Mouse (Mus musculus) embryonic fibroblast, embryonic 13.5 days (primary cell): ENCODE results near the gene Cwh43. TPM values are rescaled to one million over a fixed set of nuclear protein-coding genes. Genes with fewer than 3 reads are reported as not detected.

Experiments
- H3K27ac ChIP-seq: 2 replicates; pipeline ENCODE4 v1.5.1; 2012; ENCODE audit warnings: low read length, control low read depth, inconsistent platforms; ENCODE audit not compliant: insufficient read depth
- H3K4me1 ChIP-seq: 2 replicates; pipeline ENCODE4 v1.6.1; 2011; ENCODE audit warnings: low read length; ENCODE audit not compliant: control insufficient read depth, insufficient read depth
- H3K4me3 ChIP-seq: 2 replicates; pipeline ENCODE4 v1.5.1; 2011; ENCODE audit warnings: mild to moderate bottlenecking, control low read depth, low read length; ENCODE audit not compliant: insufficient read depth
- CTCF ChIP-seq: IDR thresholded peaks from 2 replicates; pipeline ENCODE4 v1.5.1; 2011; ENCODE audit warnings: mild to moderate bottlenecking, control low read depth, low read length, moderate library complexity, borderline replicate concordance; ENCODE audit not compliant: insufficient read depth
- POLR2A ChIP-seq: IDR thresholded peaks from 2 replicates; pipeline ENCODE4 v1.6.1; 2011; ENCODE audit warnings: low read depth, mild to moderate bottlenecking, control low read depth, low read length, moderate library complexity
- polyA plus RNA-seq: library from polyadenylated mRNA; stranded (reverse); fragments of >200 nt; gene quantifications from 2 replicates; pipeline ENCODE4 v1.2.4, GENCODE M21; 2011; ENCODE audit warnings: low read depth; ENCODE audit not compliant: missing spikeins, insufficient read length

The Cwh43 gene
- polyA plus RNA-seq, 1 experiment = not detected

GRCm38 (mm10) chr5:73393041-73393440, 12.8 kb upstream of the Cwh43 start:
- H3K4me3 ChIP-seq = no peak overlapping the region
- TF ChIP-seq CTCF = no peak
- no peak for TF ChIP-seq POLR2A
- H3K4me1 ChIP-seq = no peaks in the 10 kb centered on the region
- no peak overlapping the region for H3K27ac ChIP-seq

- Histone ChIP-seq H3K4me1 (no peaks in the 10 kb centered on the region), H3K27ac (no peak overlapping the region), H3K4me3 (no peak overlapping the region)
- TF ChIP-seq POLR2A (no peak), CTCF (no peak)
Measured at GRCm38 (mm10) chr5:73399768-73400526, 5.9 kb upstream of the Cwh43 start.

DNA sequence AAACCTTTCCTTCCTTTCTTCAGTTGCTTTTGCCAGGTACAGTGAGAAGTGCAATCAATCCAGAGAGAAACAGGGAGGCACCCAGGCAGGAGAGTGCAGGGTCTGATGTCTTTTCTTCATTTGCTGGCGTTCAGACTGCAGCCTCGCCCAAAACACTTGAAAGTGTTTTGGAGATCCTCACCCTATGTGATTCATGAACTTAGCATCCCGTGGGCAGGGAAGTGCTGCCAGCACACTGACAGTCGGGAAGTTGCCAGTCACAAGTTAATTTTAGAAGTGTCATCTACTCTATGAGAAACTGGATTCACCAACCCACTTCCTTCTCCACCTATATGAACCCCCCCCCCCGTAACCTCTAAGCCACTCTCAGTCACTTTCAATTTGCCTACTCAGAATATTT, 4.5 kb upstream of the Cwh43 start:
- H3K4me3 ChIP-seq = no peak overlapping the region
- H3K4me1 ChIP-seq = no peaks in the 10 kb centered on the region
- TF ChIP-seq POLR2A = no peak
- TF ChIP-seq CTCF = no peak

DNA sequence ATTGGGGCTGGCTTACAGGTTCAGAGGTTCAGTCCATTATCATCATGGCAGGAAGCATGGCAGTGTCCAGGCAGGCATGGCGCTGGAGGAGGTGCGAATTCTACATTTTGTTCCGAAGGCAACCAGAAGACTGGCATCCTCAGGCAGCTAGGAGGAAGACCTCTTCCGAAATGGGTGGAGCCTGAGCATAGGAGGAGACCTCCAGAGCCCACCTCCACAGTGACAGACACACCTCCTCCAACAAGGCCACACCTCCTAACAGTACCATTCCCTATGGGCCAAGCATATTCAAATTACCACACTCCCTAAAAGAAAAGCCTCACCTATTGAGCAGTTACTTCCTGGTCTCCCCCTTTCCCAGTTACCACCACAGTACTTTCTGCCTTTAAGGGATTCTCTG, 3.0 kb upstream of the Cwh43 start:
- TF ChIP-seq POLR2A (no peak), CTCF (no peak)
- no peaks in the 10 kb centered on the region for H3K4me1 ChIP-seq
- no peak overlapping the region for H3K27ac ChIP-seq
- no peak overlapping the region for H3K4me3 ChIP-seq

More for the DNA sequence above, 4.5 kb upstream of the Cwh43 start:
- no peak overlapping the region for H3K27ac ChIP-seq

DNA sequence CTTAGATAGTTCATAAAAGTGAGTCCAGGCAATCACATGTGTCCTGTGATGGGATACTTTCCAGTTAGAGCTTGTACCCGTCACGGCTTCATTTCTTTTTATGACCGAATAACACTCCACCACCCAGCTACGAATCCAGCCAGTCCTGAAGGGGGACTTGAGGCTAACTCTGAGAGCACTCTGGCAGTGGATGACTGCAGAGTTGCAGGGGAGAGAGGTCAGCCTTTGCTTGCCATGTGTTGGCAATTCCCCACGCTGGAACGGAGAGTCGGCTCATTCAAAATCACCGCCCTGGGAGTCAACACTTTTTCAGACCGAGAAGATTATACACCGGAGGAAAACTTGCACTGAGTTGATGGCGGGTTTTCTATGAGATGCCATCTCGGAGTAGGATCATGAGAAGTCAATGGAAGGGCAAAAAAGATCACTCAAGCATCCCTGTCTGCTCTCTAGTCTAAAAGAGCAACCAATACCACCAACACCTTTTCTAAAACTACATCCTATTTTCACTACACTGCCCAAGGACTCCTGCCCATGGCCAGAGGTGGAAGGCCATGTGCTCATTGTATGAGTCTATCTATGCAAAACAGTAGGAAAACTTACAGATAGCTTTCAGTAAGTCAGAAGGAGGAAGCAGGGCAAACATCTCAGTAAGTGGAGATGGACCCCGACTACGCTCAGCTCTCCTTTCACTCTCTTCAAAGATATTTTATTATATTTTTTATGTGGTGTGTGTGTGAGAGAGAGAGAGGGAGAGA, 2.4 kb upstream of the Cwh43 start:
- H3K4me3 ChIP-seq = no peak overlapping the region
- TF ChIP-seq CTCF (no peak), POLR2A (no peak)
- no peak overlapping the region for H3K27ac ChIP-seq
- H3K4me1 ChIP-seq = no peaks in the 10 kb centered on the region

DNA sequence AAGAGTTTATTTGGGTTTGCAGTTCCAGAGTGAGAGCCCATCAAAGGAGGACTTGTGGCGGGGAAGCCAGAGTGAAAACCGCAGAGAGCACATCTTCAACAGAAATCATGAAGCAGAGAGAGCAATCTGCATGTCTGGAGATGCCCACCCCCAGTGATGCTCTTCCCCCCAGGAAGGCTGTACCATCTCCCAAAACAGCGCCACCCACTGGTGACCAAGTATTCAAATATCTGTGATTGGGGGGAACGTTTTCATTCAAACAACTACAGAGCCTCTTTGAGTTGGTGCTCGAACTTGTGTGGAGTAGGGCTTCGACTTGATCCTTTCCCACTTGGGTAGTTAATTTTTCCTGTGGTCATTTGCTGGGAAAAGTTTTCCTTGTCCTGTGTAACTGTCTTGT, 1.1 kb upstream of the Cwh43 start:
- no peak overlapping the region for H3K27ac ChIP-seq
- no peaks in the 10 kb centered on the region for H3K4me1 ChIP-seq
- TF ChIP-seq CTCF = no peak
- no peak for TF ChIP-seq POLR2A
- no peak overlapping the region for H3K4me3 ChIP-seq

- no peaks in the 10 kb centered on the region; the same call in 1 of the 2 replicates for H3K4me1 ChIP-seq
- TF ChIP-seq CTCF (no peak), POLR2A (no peak)
Measured at GRCm38 (mm10) chr5:73406861-73407260, 986 bp downstream of the Cwh43 start.

GRCm38 (mm10) chr5:73409970-73410369, 4.1 kb downstream of the Cwh43 start:
- H3K4me3 ChIP-seq = no peak overlapping the region
- H3K27ac ChIP-seq = no peak overlapping the region
- TF ChIP-seq CTCF (no peak), POLR2A (no peak)
- no peaks in the 10 kb centered on the region; the same call in 1 of the 2 replicates for H3K4me1 ChIP-seq

More at GRCm38 (mm10) chr5:73406861-73407260, 986 bp downstream of the Cwh43 start:
- Histone ChIP-seq H3K4me3 (no peak overlapping the region), H3K27ac (no peak overlapping the region)

DNA sequence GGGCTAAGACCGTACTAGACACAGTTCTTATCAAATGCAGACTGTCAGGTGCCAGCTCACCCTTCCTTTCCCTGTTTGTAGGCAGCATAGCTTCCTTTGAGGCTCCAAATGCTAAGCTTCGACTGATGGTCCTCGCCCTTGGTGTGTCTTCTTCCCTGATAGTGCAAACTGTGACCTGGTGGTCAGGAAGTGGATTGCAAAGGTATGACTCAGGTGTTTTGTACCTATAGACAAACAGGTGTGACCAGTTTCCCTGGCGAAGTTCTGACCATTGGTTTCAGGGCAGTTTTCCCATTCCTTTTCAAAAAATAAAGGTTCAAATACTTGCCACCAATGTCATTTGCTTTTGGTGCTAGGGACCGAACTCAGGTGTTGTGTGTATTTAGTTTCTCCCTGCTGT, 5.9 kb downstream of the Cwh43 start:
- no peak overlapping the region for H3K27ac ChIP-seq
- H3K4me3 ChIP-seq = no peak overlapping the region
- TF ChIP-seq POLR2A (no peak), CTCF (no peak)
- no peaks in the 10 kb centered on the region; the same call in 1 of the 2 replicates for H3K4me1 ChIP-seq

- no peaks in the 10 kb centered on the region; the same call in 1 of the 2 replicates for H3K4me1 ChIP-seq
- no peak overlapping the region for H3K27ac ChIP-seq
- TF ChIP-seq POLR2A (no peak), CTCF (no peak)
- H3K4me3 ChIP-seq = no peak overlapping the region
Measured at GRCm38 (mm10) chr5:73414172-73414571, 8.3 kb downstream of the Cwh43 start.
